Mouse (Mus musculus): ENCODE measurements at regions not wholly inside any gene's neighbourhood (a gene's known extent, or its start where the extent isn't known, plus 50 kb on each side); places are given as distances from the start of the nearest gene placed in this dataset.

DNA sequence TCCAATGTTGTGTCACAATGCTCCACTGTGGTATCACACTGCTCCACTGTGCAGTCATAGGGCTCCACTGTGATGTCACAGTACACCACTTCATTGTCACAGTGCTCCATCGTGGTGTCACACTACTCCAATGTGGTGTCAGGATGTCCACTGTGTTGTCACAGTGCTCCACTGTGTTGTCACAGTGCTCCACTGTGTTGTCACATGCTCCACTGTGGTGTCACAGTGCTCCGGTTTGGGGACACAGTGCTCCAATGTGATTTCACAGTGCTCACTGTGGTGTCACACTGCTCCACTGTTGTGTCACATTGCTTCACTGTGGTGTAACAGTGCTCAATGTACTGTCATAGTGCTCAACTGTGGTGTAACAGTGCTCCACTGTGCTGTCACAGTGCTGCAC is 108.1 kb upstream of the Scaf8 start:
- Histone ChIP-seq H3K36me3 (ENCODE audit: control insufficient read depth, insufficient read depth, low read length) (no peaks in the 10 kb centered on the region), H3K4me3 (no peak overlapping the region), H3K79me2 (replicated peaks; ENCODE audit: control insufficient read depth, insufficient read depth, low read length) (no peaks in the 10 kb centered on the region), H3K9ac (ENCODE audit: low read depth, low read length) (no peak overlapping the region), H3K27me3 (ENCODE audit: control insufficient read depth, insufficient read depth, low read length) (no peaks in the 10 kb centered on the region), H3K27ac (no peak overlapping the region), H3K4me1 (ENCODE audit: control insufficient read depth, insufficient read depth, low read length) (no peaks in the 10 kb centered on the region)
- WGBS: 78% methylated on average over 2 of the region's 2 CpGs
- peak in 1 of 2 experiments; percentile 0 for DNase-seq
- intact Hi-C loops (cut with DNase I): no loop called here
- TF ChIP-seq POLR2A (IDR thresholded peaks at IDR 0.05; ENCODE audit: insufficient read depth, low read depth, low read length) (no peak), EP300 (IDR thresholded peaks at IDR 0.05; ENCODE audit: insufficient read depth, low read depth, low read length) (no peak), CTCF (IDR thresholded peaks at IDR 0.05) (no peak)

DNA sequence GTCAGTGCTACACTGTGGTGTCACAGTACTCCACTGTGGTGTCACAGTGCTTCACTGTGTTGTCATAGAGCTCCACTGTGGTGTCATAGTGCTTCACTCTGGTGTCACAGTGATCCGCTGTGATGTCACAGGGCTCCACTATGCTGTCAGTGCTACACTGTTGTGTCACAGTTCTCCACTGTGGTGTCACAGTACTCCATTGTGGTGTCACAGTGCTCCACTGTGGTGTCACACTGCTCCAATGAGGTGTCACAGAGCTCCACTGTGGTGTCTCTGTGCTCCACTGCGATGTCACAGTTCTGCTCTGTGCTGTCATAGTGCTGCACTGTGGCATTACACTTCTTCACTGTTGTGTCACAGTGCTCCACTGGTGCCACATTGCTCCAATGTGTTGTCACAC is 107.5 kb upstream of the Scaf8 start:
- Histone ChIP-seq H3K27ac (no peak overlapping the region), H3K4me3 (no peak overlapping the region), H3K4me1 (ENCODE audit: control insufficient read depth, insufficient read depth, low read length) (no peaks in the 10 kb centered on the region), H3K79me2 (replicated peaks; ENCODE audit: control insufficient read depth, insufficient read depth, low read length) (no peaks in the 10 kb centered on the region), H3K36me3 (ENCODE audit: control insufficient read depth, insufficient read depth, low read length) (no peaks in the 10 kb centered on the region), H3K27me3 (ENCODE audit: control insufficient read depth, insufficient read depth, low read length) (no peaks in the 10 kb centered on the region), H3K9ac (ENCODE audit: low read depth, low read length) (no peak overlapping the region)
- intact Hi-C loops (cut with DNase I): no loop called here
- no peak for TF ChIP-seq POLR2A (IDR thresholded peaks at IDR 0.05; ENCODE audit: insufficient read depth, low read depth, low read length)
- peak; percentile 1 to 9 for DNase-seq
- WGBS: 46% methylated on average over 2 of the region's 2 CpGs

DNA sequence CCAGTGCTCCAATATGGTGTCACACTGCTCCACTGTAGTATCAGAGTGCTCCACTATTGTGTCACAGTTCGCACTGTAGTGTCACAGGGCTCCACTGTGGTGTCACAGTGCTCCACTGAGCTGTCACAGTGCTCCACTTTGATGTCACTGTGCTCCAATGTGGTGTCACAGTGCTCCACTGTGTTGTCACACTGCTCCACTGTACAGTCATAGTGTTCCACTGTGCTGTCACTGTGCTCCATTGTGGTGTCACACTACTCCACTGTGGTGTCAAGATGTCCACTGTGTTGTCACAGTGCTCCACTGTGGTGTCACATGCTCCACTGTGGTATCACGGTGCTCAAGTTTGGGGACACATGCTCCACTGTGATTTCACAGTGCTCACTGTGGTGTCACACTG is 104.8 kb upstream of the Scaf8 start:
- intact Hi-C loops (cut with DNase I): no loop called here
- 44% methylated on average over 2 of the region's 2 CpGs for WGBS
- H3K9ac ChIP-seq (ENCODE audit: low read depth, low read length): no peak overlapping the region
- no peaks in the 10 kb centered on the region for H3K36me3 ChIP-seq (ENCODE audit: control insufficient read depth, insufficient read depth, low read length)
- H3K27ac ChIP-seq: no peak overlapping the region
- no peaks in the 10 kb centered on the region for H3K4me1 ChIP-seq (ENCODE audit: control insufficient read depth, insufficient read depth, low read length)
- no peak overlapping the region for H3K4me3 ChIP-seq
- H3K27me3 ChIP-seq (ENCODE audit: control insufficient read depth, insufficient read depth, low read length): no peaks in the 10 kb centered on the region
- H3K79me2 ChIP-seq (replicated peaks; ENCODE audit: control insufficient read depth, insufficient read depth, low read length): no peaks in the 10 kb centered on the region
- peak in 1 of 2 experiments; percentile 1 for DNase-seq
- no peak for TF ChIP-seq CTCF (IDR thresholded peaks at IDR 0.05)

DNA sequence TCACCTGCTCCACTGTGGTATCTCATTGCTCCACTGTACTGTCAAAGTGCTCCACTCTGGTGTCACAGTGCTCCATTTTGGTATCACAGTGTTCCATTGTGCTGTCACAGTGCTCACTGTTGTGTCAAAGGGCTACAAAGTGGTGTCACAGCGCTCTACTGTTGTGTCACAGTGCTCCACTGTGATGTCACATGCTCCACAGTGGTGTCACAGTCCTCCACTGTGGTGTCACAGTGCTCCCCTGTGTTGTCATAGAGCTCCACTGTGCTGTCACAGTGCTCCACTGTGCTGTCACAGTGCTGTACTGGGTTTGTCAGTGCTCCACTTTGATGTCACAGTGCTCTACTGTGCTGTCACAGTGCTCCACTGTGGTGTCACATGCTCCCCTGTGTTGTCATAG is 102.7 kb upstream of the Scaf8 start:
- 55% methylated on average over 1 of the region's 1 CpGs for WGBS
- no peak overlapping the region for H3K9ac ChIP-seq (ENCODE audit: low read depth, low read length)
- intact Hi-C loops (cut with DNase I): no loop called here
- H3K27me3 ChIP-seq (ENCODE audit: control insufficient read depth, insufficient read depth, low read length): no peaks in the 10 kb centered on the region
- no peaks in the 10 kb centered on the region for H3K4me1 ChIP-seq (ENCODE audit: control insufficient read depth, insufficient read depth, low read length)
- H3K79me2 ChIP-seq (replicated peaks; ENCODE audit: control insufficient read depth, insufficient read depth, low read length): no peaks in the 10 kb centered on the region
- no peak overlapping the region for H3K4me3 ChIP-seq
- DNase-seq: no peak
- no peak for TF ChIP-seq CTCF (IDR thresholded peaks at IDR 0.05)
- no peak for TF ChIP-seq EP300 (IDR thresholded peaks at IDR 0.05; ENCODE audit: insufficient read depth, low read depth, low read length)
- no peak for TF ChIP-seq POLR2A (IDR thresholded peaks at IDR 0.05; ENCODE audit: insufficient read depth, low read depth, low read length)
- H3K36me3 ChIP-seq (ENCODE audit: control insufficient read depth, insufficient read depth, low read length): no peaks in the 10 kb centered on the region
- no peak overlapping the region for H3K27ac ChIP-seq

DNA sequence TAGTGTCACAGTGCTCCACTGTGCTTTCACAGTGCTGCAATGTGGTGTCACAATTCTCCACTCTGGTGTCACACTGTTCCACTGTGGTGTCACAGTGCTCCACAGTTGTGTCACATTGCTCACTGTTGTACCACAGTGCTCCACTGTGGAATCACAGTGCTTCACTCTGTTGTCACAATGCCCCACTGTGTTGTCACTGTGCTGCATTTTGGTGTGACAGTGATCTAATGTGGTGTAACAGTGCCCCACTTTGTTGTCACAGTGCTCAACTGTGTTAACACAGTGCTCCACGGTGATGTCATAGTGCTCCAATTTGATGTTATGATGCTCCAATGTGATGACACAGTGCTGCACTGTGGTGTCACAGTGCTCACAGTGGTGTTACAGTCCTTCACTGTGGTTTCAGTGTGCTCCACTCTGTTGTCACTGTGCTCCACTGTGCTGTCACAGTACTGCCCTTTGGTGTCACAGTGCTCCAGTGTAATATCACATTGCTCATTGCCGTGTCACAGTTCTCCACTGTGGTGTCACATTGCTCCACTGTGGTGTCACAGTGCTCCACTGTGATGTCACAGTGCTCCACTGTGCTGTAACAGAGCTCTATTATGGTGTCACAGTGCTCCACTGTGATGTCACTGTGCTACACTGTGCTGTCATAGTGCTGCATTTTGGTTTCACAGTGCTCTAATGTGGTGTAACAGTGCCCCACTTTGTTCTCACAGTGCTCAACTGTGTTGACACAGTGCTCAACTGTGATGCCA is 95.0 kb upstream of the Scaf8 start:
- Histone ChIP-seq H3K79me2 (replicated peaks; ENCODE audit: control insufficient read depth, insufficient read depth, low read length) (no peaks in the 10 kb centered on the region), H3K27me3 (ENCODE audit: control insufficient read depth, insufficient read depth, low read length) (no peaks in the 10 kb centered on the region), H3K4me3 (no peak overlapping the region), H3K4me1 (ENCODE audit: control insufficient read depth, insufficient read depth, low read length) (no peaks in the 10 kb centered on the region), H3K27ac (no peak overlapping the region), H3K9ac (ENCODE audit: low read depth, low read length) (no peak overlapping the region), H3K36me3 (ENCODE audit: control insufficient read depth, insufficient read depth, low read length) (no peaks in the 10 kb centered on the region)
- WGBS: 80% methylated on average over 2 of the region's 2 CpGs
- intact Hi-C loops (cut with DNase I): no loop called here
- peak in 1 of 2 experiments; percentile 1 for DNase-seq
- TF ChIP-seq POLR2A (IDR thresholded peaks at IDR 0.05; ENCODE audit: insufficient read depth, low read depth, low read length): no peak
- TF ChIP-seq CTCF (IDR thresholded peaks at IDR 0.05): no peak
- no peak for TF ChIP-seq EP300 (IDR thresholded peaks at IDR 0.05; ENCODE audit: insufficient read depth, low read depth, low read length)

DNA sequence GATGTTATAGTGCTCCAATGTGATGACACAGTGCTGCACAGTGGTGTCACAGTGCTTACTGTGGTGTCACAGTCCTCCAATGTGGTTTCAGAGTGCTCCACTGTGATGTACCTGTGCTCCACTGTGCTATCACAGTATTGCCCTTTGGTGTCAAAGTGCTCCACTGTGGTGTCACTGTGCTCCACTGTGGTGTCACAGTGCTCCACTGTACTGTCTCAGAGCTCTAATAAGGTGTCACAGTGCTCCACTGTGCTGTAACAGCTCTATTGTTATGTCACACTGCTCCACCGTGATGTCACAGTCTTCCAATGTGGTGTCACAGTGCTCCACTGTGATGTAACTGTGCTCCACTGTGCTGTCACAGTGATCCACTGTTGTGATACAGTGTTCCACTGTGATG is 94.4 kb upstream of the Scaf8 start:
- no peaks in the 10 kb centered on the region for H3K36me3 ChIP-seq (ENCODE audit: control insufficient read depth, insufficient read depth, low read length)
- H3K4me1 ChIP-seq (ENCODE audit: control insufficient read depth, insufficient read depth, low read length): no peaks in the 10 kb centered on the region
- no peaks in the 10 kb centered on the region for H3K27me3 ChIP-seq (ENCODE audit: control insufficient read depth, insufficient read depth, low read length)
- H3K79me2 ChIP-seq (replicated peaks; ENCODE audit: control insufficient read depth, insufficient read depth, low read length): no peaks in the 10 kb centered on the region
- peak in 1 of 2 experiments; percentile 0 for DNase-seq
- no peak overlapping the region for H3K9ac ChIP-seq (ENCODE audit: low read depth, low read length)
- no peak overlapping the region for H3K27ac ChIP-seq
- no peak overlapping the region for H3K4me3 ChIP-seq
- no peak for TF ChIP-seq EP300 (IDR thresholded peaks at IDR 0.05; ENCODE audit: insufficient read depth, low read depth, low read length)
- no peak for TF ChIP-seq CTCF (IDR thresholded peaks at IDR 0.05)
- no peak for TF ChIP-seq POLR2A (IDR thresholded peaks at IDR 0.05; ENCODE audit: insufficient read depth, low read depth, low read length)
- 83% methylated on average over 1 of the region's 1 CpGs for WGBS
- intact Hi-C loops (cut with DNase I): no loop called here
